Mouse (Mus musculus): Measurements from ENCODE around the gene Etl4.
"Not testable (repeated sequence)": the region's sequence is repeated elsewhere in the genome, so short reads cannot be mapped to it uniquely, and the experiment has no call there.

Etl4 gene

DNA sequence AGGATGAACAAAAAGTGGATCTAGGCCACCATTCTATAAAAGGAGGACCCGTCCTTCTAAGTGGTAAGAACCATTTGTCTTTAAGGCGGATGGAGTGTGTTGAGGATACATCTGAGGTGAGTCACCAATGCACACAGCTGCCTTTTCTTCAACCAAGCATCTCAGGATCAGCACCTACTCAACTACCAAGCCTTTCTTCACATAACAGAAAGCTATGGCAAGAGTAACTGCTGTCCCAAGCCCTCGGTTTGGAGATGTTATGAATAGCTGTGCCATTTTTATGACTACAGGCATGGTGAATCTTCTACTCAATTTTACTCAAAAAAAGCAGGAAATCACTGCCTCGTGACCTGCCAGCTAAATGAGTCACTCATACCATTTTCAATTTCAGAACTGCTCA lies 258.6 kb downstream of the Etl4 start:
- no peak for DNase-seq

GRCm38 (mm10) chr2:20176456-20177184 lies 267.0 kb downstream of the Etl4 start:
- DNase-seq = not testable (repeated sequence)

- DNase-seq = not testable (repeated sequence)
These were observed 267.7 kb downstream of the Etl4 start for GRCm38 (mm10) chr2:20177236-20177635.

GRCm38 (mm10) chr2:20180561-20180960 lies 271.0 kb downstream of the Etl4 start:
- DNase-seq = not testable (repeated sequence)

GRCm38 (mm10) chr2:20187223-20187622 lies 277.6 kb downstream of the Etl4 start:
- DNase-seq = not testable (repeated sequence)

GRCm38 (mm10) chr2:20203011-20203410 lies 293.4 kb downstream of the Etl4 start:
- no peak for DNase-seq

DNA sequence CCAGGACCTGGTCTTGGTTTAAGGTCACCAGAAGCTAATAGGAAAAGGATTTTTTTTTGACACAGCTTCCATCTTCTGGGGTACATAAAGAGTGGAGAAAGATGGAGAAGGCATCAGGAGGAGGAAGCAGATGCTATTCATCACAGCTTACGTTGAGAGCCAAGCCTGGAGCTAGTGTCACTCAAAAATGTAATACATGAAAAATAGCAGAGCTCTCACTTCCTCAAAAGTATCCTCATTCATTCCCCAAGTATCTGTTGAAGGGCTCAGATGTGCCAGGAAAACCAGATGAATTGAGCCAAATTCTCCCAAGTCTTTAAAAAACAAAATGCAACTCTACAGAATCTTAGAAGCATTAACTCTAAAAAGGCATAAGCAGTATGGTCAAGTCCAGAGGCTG lies 297.1 kb downstream of the Etl4 start:
- DNase-seq = no peak

DNA sequence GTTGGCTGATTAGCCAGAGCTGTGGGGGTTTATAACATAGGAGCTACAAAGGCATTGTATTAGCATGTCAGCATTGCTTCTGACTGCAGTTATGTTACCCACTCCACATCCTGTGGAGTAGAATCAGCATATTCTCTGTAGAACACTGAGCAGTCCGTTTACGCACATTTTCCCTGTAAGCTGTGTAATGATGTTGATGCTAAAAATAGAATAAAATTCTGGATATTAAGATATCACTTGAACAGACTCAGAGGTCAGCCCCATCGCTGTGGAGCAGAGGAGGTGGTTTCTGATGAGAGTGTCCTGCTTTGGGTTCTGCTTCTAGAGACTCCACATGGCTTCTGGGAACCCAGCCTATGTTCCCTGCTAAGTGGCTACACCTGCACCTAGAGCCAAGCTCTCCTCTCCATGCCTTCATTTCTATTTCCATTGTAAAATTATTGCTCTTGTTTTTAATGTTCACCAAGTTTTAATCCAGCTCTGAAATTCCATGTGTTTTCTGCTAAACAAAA lies 299.2 kb downstream of the Etl4 start:
- DNase-seq = peak; percentile 4 to 12

DNA sequence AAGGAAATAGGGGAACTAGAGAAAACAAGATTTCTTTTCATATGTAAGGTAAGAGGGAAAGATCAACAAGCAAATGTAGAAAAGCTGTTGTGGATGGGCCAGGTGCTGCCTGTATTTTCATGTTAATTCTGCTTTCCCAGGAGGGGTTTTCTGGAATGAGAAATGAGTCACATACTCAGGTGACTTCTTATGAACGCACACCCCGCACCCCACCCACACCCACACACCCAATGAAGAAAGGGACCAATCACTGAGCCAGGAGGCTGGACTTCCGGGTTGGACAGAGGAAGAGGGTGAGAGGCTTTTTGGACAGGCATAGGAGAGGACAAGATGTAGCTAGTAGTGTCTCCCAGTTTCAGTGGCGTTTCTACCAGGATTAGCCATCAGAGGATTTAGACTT lies 299.8 kb downstream of the Etl4 start:
- no peak for DNase-seq

GRCm38 (mm10) chr2:20216275-20216674 lies 306.7 kb downstream of the Etl4 start:
- DNase-seq = no peak

DNA sequence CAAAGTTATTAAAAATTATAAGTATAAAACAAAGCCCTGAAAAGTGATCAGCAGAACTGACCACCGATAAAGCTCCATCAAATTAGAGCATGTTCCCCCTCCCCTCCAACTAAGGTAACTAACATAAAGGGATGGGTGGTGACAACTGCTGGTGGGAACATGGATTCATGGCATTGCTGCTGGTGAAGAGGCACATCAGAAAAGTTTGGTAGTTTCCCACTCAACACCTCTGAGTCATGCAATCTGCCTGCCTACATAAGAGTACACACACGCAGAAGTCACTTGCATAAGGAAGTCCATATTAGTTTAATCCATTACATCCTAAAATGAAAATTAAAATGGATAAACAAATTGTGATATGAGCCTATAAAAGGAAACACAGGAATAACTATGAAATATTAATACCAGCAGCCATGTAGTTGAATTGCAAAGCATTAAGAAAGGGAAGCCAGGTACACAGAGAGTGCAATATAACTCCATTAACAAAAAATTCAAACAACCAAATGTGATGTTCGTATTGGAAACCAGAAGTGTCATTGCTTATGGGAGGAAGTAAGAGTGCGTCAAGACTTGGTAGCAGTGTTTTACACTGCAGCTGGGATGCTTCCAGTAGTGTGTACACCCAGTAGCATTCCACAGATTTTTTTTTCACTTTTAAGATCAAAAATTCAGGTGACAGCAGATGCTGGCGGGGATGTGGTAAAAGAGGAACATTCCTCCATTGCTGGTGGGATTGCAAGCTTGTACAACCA lies 307.3 kb downstream of the Etl4 start:
- no peak for DNase-seq

GRCm38 (mm10) chr2:20231371-20231770 lies 321.8 kb downstream of the Etl4 start:
- no peak for DNase-seq

DNA sequence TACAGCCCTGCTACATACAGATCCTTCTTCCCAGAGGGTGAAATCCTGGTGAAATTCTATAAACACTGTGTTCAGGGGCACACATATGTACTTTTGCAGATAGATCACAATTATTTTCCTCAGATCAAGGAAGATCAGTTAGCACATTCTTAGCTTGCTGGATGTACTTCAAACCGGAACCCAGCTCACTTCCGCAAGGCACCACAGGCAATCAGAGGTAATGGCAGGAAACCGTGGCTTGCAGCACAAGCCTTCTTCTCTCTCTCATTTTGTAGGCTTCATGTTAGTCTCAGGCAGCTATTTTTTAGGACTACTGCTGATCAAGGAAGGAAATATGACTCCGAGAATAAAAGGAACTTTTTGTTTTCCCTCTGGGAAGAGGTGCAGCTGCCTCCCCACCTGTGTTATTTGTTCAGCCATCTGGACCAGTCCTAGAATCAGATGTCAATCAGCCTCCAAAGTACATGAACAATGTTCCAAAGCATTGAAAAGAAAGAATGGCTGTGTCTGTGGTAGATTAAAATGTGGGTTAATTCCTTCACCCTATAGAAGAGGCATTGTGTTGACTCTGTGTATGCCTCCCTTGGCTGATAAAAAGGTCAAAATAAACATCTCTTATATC lies 338.6 kb downstream of the Etl4 start:
- peak in 1 of 2 experiments; percentile 6 for DNase-seq

DNA sequence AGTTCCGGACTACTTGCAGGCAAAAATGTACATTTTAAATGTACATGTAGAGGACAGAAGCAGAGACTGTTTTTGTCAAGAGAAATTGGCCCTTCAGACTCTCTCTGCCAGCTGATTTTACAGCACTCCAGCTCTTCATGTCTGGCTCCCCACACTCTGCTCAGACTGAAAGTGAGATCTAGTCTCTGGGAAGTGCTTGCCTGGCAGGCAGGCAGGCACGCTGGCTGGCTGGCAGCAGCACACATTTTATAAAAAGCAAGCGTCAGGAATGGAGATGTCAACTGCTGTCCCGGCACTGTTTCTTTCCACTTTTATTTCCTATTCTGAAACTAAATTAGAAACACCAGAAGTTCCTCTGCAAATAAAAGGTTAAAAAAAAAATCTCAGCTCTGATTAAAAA lies 339.8 kb downstream of the Etl4 start:
- no peak for DNase-seq

- peak; percentile 38 to 55 for DNase-seq
These were observed 366.5 kb downstream of the Etl4 start for GRCm38 (mm10) chr2:20276124-20276523.

DNA sequence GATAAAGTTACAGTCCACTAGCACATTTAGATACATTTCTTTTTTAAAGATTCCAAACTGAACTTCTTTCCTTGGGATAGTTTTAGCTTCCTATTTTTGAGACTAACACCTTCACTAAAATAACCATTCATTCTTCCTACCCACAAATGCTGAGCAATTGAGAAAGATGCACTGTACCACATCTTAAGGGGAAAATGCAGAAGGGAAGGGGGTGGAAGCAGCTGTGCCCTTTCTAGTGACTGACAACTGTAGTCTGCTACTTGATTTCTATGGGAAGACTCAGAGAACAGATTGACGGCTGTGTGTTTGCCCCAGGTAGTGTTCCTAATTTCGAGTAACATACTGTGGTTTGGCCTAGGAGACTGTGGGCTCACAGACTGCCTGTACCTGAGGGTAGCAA lies 372.3 kb downstream of the Etl4 start:
- DNase-seq = no peak

- no peak for DNase-seq
These were observed 374.8 kb downstream of the Etl4 start for GRCm38 (mm10) chr2:20284425-20284824.

- no peak for DNase-seq
These were observed 381.6 kb downstream of the Etl4 start for GRCm38 (mm10) chr2:20290982-20291740.

GRCm38 (mm10) chr2:20291741-20292110 lies 382.1 kb downstream of the Etl4 start:
- DNase-seq = no peak

GRCm38 (mm10) chr2:20293336-20293735 lies 383.8 kb downstream of the Etl4 start:
- DNase-seq = peak; percentile 52 to 58

GRCm38 (mm10) chr2:20294596-20294995 lies 385.0 kb downstream of the Etl4 start:
- DNase-seq = no peak

DNA sequence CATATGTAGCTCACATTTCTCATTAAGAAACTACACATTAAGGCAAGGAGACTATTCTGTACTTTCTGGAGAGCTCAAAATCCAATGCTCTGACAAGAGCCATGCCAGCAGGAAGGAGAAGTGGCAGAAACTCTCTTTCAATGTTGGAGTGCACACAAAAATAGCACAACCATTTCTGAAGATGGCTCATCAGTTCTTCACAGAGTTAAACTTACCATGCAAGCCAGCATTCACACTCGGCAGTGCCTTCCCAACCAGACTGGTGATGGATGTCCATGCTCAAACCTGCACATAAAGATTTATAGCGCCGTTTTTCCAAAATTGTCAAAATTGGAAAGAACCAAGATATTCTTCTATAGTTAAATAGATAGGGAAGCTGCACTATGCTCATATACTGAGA lies 392.9 kb downstream of the Etl4 start:
- no peak for DNase-seq

GRCm38 (mm10) chr2:20324954-20325353 lies 415.4 kb downstream of the Etl4 start:
- no peak for DNase-seq

Measured in cerebellum, postnatal 36 days (tissue).